Mouse (Mus musculus) embryonic fibroblast, embryonic 13.5 days (primary cell): ENCODE results near the gene Stox2.

ENCODE experiments used
- CTCF ChIP-seq: IDR thresholded peaks from 2 replicates; pipeline ENCODE4 v1.5.1; 2011; ENCODE audit warnings: mild to moderate bottlenecking, control low read depth, low read length, moderate library complexity, borderline replicate concordance; ENCODE audit not compliant: insufficient read depth
- POLR2A ChIP-seq: IDR thresholded peaks from 2 replicates; pipeline ENCODE4 v1.6.1; 2011; ENCODE audit warnings: low read depth, mild to moderate bottlenecking, control low read depth, low read length, moderate library complexity

DNA sequence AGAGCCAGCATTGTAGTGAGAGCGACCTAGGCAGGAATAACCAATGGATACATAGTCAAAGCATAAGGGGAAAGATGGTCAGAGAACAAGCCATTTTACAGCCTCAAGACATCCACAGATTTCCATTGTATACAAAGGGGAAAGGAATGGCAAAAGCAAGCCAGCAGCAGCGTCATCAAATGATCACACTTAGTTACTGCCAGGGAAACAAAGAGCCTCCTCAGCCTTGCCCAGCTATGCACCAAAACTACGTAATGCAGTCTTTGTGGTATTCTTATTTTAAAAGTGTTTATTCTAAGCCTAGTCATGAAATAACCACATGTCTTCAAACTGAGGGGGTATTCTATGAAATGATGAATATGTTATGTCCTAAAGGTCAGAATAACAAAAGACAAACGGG lies 201.0 kb downstream of the Stox2 start:
- no peak for TF ChIP-seq CTCF
- TF ChIP-seq POLR2A: no peak
